Mouse (Mus musculus): ENCODE data around the gene Vamp1. TPM values are rescaled to one million over a fixed set of nuclear protein-coding genes. Genes with fewer than 3 reads are reported as not detected.

The Vamp1 gene
- polyA plus RNA-seq, 1 experiment from 2014 or later: 28.1 TPM

Small RNA genes lying within 50 kb of the gene (microRNA-seq; reads per million reads assigned to microRNA genes)
- gene Mir3098: not detected
- gene Mir8113: not detected

Other genes starting within 250 kb of the Vamp1 start
- 58.8 and 73.5 TPM in 2 replicates for gene Pianp, start 218.9 kb upstream of the Vamp1 start, polyA plus RNA-seq (2015; fragmentation: Nextera tagmentation; extraction: Ambion mirVana)
- gene Zfp384, start 206.4 kb upstream of the Vamp1 start, polyA plus RNA-seq (2015; fragmentation: Nextera tagmentation; extraction: Ambion mirVana): 14.9 and 19.6 TPM in 2 replicates
- gene Ing4, start 175.8 kb upstream of the Vamp1 start, polyA plus RNA-seq (2015; fragmentation: Nextera tagmentation; extraction: Ambion mirVana): 141 and 144 TPM in 2 replicates
- gene Acrbp, start 165.9 kb upstream of the Vamp1 start, polyA plus RNA-seq (2015; fragmentation: Nextera tagmentation; extraction: Ambion mirVana): 19.1 and 20.9 TPM in 2 replicates
- gene Lpar5, start 147.6 kb upstream of the Vamp1 start, polyA plus RNA-seq (2015; fragmentation: Nextera tagmentation; extraction: Ambion mirVana): 0.54 and 1.0 TPM in 2 replicates
- 90.3 and 93.1 TPM in 2 replicates for gene Chd4, start 119.6 kb upstream of the Vamp1 start, polyA plus RNA-seq (2015; fragmentation: Nextera tagmentation; extraction: Ambion mirVana)
- 47.7 and 49.7 TPM in 2 replicates for gene Nop2, start 83.6 kb upstream of the Vamp1 start, polyA plus RNA-seq (2015; fragmentation: Nextera tagmentation; extraction: Ambion mirVana)
- 22.1 and 23.7 TPM in 2 replicates for gene Iffo1, start 70.3 kb upstream of the Vamp1 start, polyA plus RNA-seq (2015; fragmentation: Nextera tagmentation; extraction: Ambion mirVana)
- 1,531 and 1,630 TPM in 2 replicates for gene Gapdh, start 49.1 kb upstream of the Vamp1 start, polyA plus RNA-seq (2015; fragmentation: Nextera tagmentation; extraction: Ambion mirVana)
- 51.3 and 57.1 TPM in 2 replicates for gene Ncapd2, start 23.9 kb upstream of the Vamp1 start, polyA plus RNA-seq (2015; fragmentation: Nextera tagmentation; extraction: Ambion mirVana)
- gene Mrpl51, start 23.8 kb upstream of the Vamp1 start, polyA plus RNA-seq (2015; fragmentation: Nextera tagmentation; extraction: Ambion mirVana): 148 and 150 TPM in 2 replicates
- gene Tapbpl, start 16.3 kb downstream of the Vamp1 start, polyA plus RNA-seq (2015; fragmentation: Nextera tagmentation; extraction: Ambion mirVana): 6.8 and 8.2 TPM in 2 replicates
- 1.6 and 1.7 TPM in 2 replicates for gene Cd27, start 21.5 kb downstream of the Vamp1 start, polyA plus RNA-seq (2015; fragmentation: Nextera tagmentation; extraction: Ambion mirVana)
- gene Tuba3a, start 70.5 kb downstream of the Vamp1 start, polyA plus RNA-seq (2015; fragmentation: Nextera tagmentation; extraction: Ambion mirVana): not detected in 2 replicates
- 15.3 and 15.6 TPM in 2 replicates for gene Ltbr, start 98.3 kb downstream of the Vamp1 start, polyA plus RNA-seq (2015; fragmentation: Nextera tagmentation; extraction: Ambion mirVana)
- 0.41 and 0.66 TPM in 2 replicates for gene Scnn1a, start 105.1 kb downstream of the Vamp1 start, polyA plus RNA-seq (2015; fragmentation: Nextera tagmentation; extraction: Ambion mirVana)
- gene Tnfrsf1a, start 133.8 kb downstream of the Vamp1 start, polyA plus RNA-seq (2015; fragmentation: Nextera tagmentation; extraction: Ambion mirVana): 14.8 and 16.6 TPM in 2 replicates
- gene Plekhg6, start 165.2 kb downstream of the Vamp1 start, polyA plus RNA-seq (2015; fragmentation: Nextera tagmentation; extraction: Ambion mirVana): 0.16 and 0.29 TPM in 2 replicates